Mouse (Mus musculus) embryonic facial prominence, embryonic 11.5 days (tissue): ENCODE measurements around the gene Popdc3. TPM values are rescaled to one million over a fixed set of nuclear protein-coding genes. Genes with fewer than 3 reads are reported as not detected.
A peak's percentile ranks its signal among the peaks of the same experiment; 100 is the strongest.

Experiments used
- ATAC-seq: fragments of 200-750 bp; cut with Nextera tagmentation; replicated peaks from 2 replicates; pipeline ENCODE4 v1.8.0; 2017; ENCODE audit warnings: low read depth; ENCODE audit not compliant: insufficient number of reproducible peaks, low FRiP score, low TSS enrichment
- DNase-seq: peaks from one replicate; pipeline ENCODE4 v3.0.0-alpha.2; 2015; ENCODE audit warnings: low spot score
- H3K27ac ChIP-seq: fragments of 300-500 bp; sonication (generic); replicated peaks from 2 replicates; pipeline ENCODE4 v1.5.1; 2014; ENCODE audit warnings: mild to moderate bottlenecking, low read depth, low read length, control low read depth
- H3K27me3 ChIP-seq: fragments of 300-500 bp; sonication (generic); 2 replicates; pipeline ENCODE4 v1.6.1; 2014; ENCODE audit warnings: mild to moderate bottlenecking, low read length, moderate library complexity, mixed read lengths; ENCODE audit not compliant: control insufficient read depth, insufficient read depth
- H3K36me3 ChIP-seq: fragments of 300-500 bp; sonication (generic); replicated peaks from 2 replicates; pipeline ENCODE4 v1.6.1; 2014; ENCODE audit warnings: low read depth, mild to moderate bottlenecking, low read length, moderate library complexity, mixed read lengths; ENCODE audit not compliant: control insufficient read depth, insufficient read depth
- H3K4me1 ChIP-seq: fragments of 300-500 bp; sonication (generic); 2 replicates; pipeline ENCODE4 v1.6.1; 2014; ENCODE audit warnings: low read length, mixed read lengths; ENCODE audit not compliant: control insufficient read depth, insufficient read depth
- H3K4me2 ChIP-seq: fragments of 300-500 bp; sonication (generic); 2 replicates; pipeline ENCODE4 v1.6.1; 2014; ENCODE audit warnings: low read depth, mild to moderate bottlenecking, control low read depth, low read length, moderate library complexity
- H3K4me3 ChIP-seq: fragments of 300-500 bp; sonication (generic); 2 replicates; pipeline ENCODE4 v1.5.1; 2014; ENCODE audit warnings: low read depth, low read length, control low read depth
- H3K9ac ChIP-seq: fragments of 300-500 bp; sonication (generic); replicated peaks from 2 replicates; pipeline ENCODE4 v1.6.1; 2014; ENCODE audit warnings: mild to moderate bottlenecking, control low read depth, low read length
- H3K9me3 ChIP-seq: fragments of 300-500 bp; sonication (generic); replicated peaks from 2 replicates; pipeline ENCODE4 v1.6.1; 2016; ENCODE audit warnings: mild to moderate bottlenecking, low read length, inconsistent platforms, mixed read lengths; ENCODE audit not compliant: control insufficient read depth
- WGBS: fragments of 180-500 bp; shearing (Covaris S2); extraction: QIAGEN DNeasy Blood & Tissue Kit; methylation state at CpG from one replicate; pipeline ENCODE4 v1.1.7; 2014; 5-methylcytosine and 5-hydroxymethylcytosine counted together
- polyA plus RNA-seq: library from polyadenylated mRNA; unstranded; fragments of >200 nt; fragmentation: Nextera tagmentation; extraction: Ambion mirVana; gene quantifications from 2 replicates; pipeline ENCODE4 v1.2.1, GENCODE M21; 2014

Popdc3 gene
- polyA plus RNA-seq, 1 experiment from 2014 or later: 0.62 TPM

- ATAC-seq: no peak
These were observed 33.7 kb upstream of the Popdc3 start for GRCm38 (mm10) chr10:45144038-45144817.

GRCm38 (mm10) chr10:45146821-45147220 is 31.1 kb upstream of the Popdc3 start:
- Histone ChIP-seq H3K9me3 (no peaks in the 10 kb centered on the region), H3K4me2 (no peak overlapping the region), H3K27ac (no peak overlapping the region), H3K4me1 (no peaks in the 10 kb centered on the region), H3K27me3 (no peaks in the 10 kb centered on the region), H3K4me3 (no peak overlapping the region), H3K9ac (no peak overlapping the region), H3K36me3 (0 out of 2 replicates have a peak, but pooled peaks cover 2% of the 10 kb centered on the region)
- DNase-seq (no peak), ATAC-seq (no peak)
- 33% methylated on average over 6 of the region's 6 CpGs for WGBS

More at GRCm38 (mm10) chr10:45144038-45144817, 33.7 kb upstream of the Popdc3 start:
- H3K9me3 ChIP-seq: no peaks in the 10 kb centered on the region
- H3K4me3 ChIP-seq: no peak overlapping the region
- H3K4me1 ChIP-seq: no peaks in the 10 kb centered on the region
- H3K36me3 ChIP-seq: no peaks in the 10 kb centered on the region
- H3K4me2 ChIP-seq: no peak overlapping the region
- no peak for DNase-seq
- no peak overlapping the region for H3K9ac ChIP-seq
- H3K27me3 ChIP-seq: no peaks in the 10 kb centered on the region
- WGBS: 89% methylated on average over 6 of the region's 6 CpGs
- no peak overlapping the region for H3K27ac ChIP-seq

- no peaks in the 10 kb centered on the region for H3K4me1 ChIP-seq
- WGBS: 58% methylated on average over 5 of the region's 5 CpGs
- peaks cover 9% of the 10 kb centered on the region; the same call in 1 of the 2 replicates for H3K36me3 ChIP-seq
- no peak for DNase-seq
- H3K4me2 ChIP-seq: no peak overlapping the region
- H3K27ac ChIP-seq: no peak overlapping the region
- H3K9ac ChIP-seq: no peak overlapping the region
- H3K27me3 ChIP-seq: no peaks in the 10 kb centered on the region
- H3K9me3 ChIP-seq: no peaks in the 10 kb centered on the region
- H3K4me3 ChIP-seq: no peak overlapping the region
- 0 out of 2 replicates have a peak, but pooled peaks have one; percentile 14 for ATAC-seq
These were observed 26.8 kb upstream of the Popdc3 start for GRCm38 (mm10) chr10:45151137-45151536.

DNA sequence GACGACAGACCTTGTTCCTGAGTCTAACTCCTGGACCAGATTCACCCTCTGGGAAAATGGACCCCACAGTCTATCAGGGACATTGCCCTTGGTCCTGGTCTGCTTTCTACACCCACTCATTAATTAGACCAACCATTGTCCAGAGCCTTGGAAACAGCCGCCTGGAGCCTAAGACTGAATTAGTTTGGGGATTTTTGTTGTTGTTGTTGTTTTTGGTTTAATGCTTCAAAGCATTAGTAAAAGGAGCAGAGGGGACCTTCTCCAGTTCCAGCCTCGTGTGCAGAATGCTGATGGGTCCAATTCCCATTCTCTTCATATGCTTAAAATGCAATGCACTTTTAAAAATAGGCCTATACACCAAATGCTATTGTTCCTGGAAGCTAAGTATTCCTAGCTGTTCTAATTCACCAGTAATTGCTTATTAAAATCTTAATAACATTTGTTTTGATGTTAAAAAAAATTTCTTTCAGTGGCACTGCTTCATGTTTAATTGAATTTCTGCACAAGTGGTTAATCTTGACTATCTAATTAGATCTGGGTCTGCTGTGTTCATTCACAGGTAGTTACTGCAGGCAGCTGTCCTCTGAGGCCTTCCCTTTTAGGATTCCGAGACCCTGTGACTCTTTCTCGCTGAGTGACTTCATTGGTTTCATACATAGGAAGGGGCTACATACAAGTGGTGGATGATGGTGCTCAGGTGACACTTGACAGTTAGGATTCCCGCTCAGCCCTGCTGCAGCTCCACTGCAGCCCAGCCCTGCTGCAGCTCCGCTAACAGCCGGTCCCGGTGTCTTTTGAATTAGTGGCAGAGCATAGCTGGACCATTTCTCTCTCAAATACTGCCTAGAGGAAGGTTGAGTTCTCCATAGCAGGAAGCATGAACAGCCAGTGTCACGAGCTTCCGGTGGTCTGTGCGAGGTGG is 25.9 kb upstream of the Popdc3 start:
- H3K27me3 ChIP-seq: no peaks in the 10 kb centered on the region
- DNase-seq (no peak), ATAC-seq (no peak)
- no peak overlapping the region for H3K9ac ChIP-seq
- H3K27ac ChIP-seq: no peak overlapping the region
- no peaks in the 10 kb centered on the region for H3K4me1 ChIP-seq
- no peaks in the 10 kb centered on the region for H3K9me3 ChIP-seq
- H3K4me3 ChIP-seq: no peak overlapping the region
- H3K36me3 ChIP-seq: peaks cover 9% of the 10 kb centered on the region
- 92% methylated on average over 12 of the region's 12 CpGs for WGBS
- H3K4me2 ChIP-seq: no peak overlapping the region

DNA sequence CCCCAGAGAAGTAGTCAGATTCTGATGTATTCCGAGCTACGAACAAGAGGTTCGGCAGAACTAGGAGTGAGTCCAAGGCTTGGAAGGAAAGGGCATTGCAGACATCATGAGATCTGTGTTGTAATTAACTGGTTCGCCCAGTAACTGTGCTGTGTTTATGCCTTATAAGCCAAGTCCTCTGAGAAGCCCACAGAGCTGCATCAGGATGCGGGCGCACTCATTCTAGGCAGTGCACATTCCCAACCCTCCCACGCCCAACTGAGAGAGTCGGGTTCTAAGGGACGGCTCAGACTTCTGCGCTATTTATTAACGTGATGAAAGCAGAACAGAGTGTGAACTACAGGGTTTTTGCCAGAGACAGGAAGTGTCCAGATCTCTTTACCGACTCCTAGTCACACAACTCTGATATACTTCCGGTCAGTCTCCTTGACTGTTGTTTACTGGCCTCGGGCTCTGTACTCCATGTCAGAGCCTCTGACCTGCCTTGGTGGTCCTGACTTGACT is 23.3 kb upstream of the Popdc3 start:
- no peak for ATAC-seq
- Histone ChIP-seq H3K4me2 (no peak overlapping the region), H3K4me1 (no peaks in the 10 kb centered on the region), H3K9me3 (no peaks in the 10 kb centered on the region), H3K9ac (no peak overlapping the region), H3K27me3 (no peaks in the 10 kb centered on the region), H3K36me3 (peaks cover 9% of the 10 kb centered on the region), H3K4me3 (no peak overlapping the region), H3K27ac (no peak overlapping the region)
- no peak for DNase-seq
- WGBS: 92% methylated on average over 14 of the region's 14 CpGs

GRCm38 (mm10) chr10:45165851-45166250 is 12.0 kb upstream of the Popdc3 start:
- H3K9ac ChIP-seq: no peak overlapping the region
- no peaks in the 10 kb centered on the region for H3K9me3 ChIP-seq
- WGBS: 82% methylated on average over 8 of the region's 8 CpGs
- no peaks in the 10 kb centered on the region for H3K36me3 ChIP-seq
- no peaks in the 10 kb centered on the region for H3K4me1 ChIP-seq
- no peak for DNase-seq
- no peak for ATAC-seq
- H3K27me3 ChIP-seq: no peaks in the 10 kb centered on the region
- H3K4me3 ChIP-seq: no peak overlapping the region
- H3K4me2 ChIP-seq: no peak overlapping the region
- no peak overlapping the region for H3K27ac ChIP-seq

DNA sequence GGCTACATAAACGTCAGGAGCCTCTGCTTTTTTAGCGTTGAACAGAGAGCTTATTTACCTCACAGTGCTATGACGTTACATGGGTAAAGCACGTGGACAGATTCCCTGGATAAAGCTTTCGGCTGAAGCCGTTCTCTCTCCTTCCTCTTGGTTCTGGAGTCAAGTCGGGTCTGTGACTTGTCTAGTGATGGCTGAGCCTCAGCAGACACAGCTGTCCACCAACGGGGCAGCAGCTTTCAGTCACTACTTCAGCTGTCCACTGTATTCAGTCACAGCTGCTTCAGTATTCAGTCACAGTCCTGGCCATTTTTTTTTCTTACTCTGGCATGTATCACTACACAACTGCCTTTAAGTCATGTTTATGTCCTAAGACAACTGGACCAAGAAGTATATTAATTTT is 4.0 kb upstream of the Popdc3 start:
- Histone ChIP-seq H3K9ac (no peak overlapping the region), H3K4me2 (no peak overlapping the region), H3K36me3 (no peaks in the 10 kb centered on the region), H3K27ac (no peak overlapping the region), H3K4me3 (no peak overlapping the region), H3K4me1 (no peaks in the 10 kb centered on the region), H3K27me3 (no peaks in the 10 kb centered on the region), H3K9me3 (no peaks in the 10 kb centered on the region)
- DNase-seq (no peak), ATAC-seq (no peak)
- 79% methylated on average over 8 of the region's 8 CpGs for WGBS
